Mouse (Mus musculus) layer of hippocampus, adult 11-12 months (tissue): ENCODE data around the gene Sema3a.

ENCODE experiments used
- DNase-seq: peaks from one replicate; pipeline ENCODE4 v3.0.0; 2022; ENCODE audit warnings: low spot score

The Sema3a gene

GRCm38 (mm10) chr5:13320138-13320537 lies 194.9 kb downstream of the Sema3a start:
- DNase-seq, result no peak

DNA sequence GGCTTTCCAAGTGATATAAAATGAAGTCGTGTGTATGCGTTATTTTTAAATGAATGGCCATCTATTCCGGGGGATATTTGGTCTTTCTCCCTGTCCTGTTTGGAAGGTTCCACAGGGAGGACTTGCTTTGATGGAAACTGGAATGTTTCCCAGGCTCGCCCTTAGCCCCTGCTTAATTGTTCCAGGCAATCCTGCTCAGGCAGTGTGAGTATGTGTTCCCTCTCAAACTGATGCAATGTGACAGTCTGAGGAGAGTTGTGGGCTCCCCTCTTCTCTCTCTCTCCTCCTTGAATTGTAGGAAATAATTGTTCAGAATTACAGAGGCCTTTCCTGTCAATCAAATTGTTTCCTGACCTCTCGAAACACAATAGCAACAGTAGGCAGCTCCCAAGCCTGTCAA lies 202.1 kb downstream of the Sema3a start:
- no peak for DNase-seq

GRCm38 (mm10) chr5:13331412-13331811 lies 206.2 kb downstream of the Sema3a start:
- no peak for DNase-seq

- DNase-seq, result no peak
Observed at GRCm38 (mm10) chr5:13337665-13338064, 212.5 kb downstream of the Sema3a start.

DNA sequence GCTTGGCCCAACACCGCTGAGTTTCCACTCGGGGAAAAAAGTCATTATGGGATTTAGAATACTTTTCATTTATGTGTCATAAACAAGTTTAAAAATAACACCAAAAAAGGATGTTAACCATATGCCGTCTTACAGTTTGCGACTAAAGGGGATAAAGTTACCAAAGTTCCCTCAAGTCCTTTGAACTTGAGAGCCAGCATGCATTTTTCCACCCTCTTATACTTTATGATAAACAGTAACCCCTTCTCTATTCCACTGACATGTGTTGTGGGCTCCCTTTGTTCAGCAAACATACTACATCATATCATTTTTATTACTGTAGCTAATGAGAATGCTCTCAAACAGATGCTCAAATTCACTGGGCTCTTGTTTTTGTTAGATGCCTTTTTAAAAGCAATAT lies 221.9 kb downstream of the Sema3a start:
- DNase-seq, result no peak

GRCm38 (mm10) chr5:13351611-13352010 lies 226.4 kb downstream of the Sema3a start:
- no peak for DNase-seq

DNA sequence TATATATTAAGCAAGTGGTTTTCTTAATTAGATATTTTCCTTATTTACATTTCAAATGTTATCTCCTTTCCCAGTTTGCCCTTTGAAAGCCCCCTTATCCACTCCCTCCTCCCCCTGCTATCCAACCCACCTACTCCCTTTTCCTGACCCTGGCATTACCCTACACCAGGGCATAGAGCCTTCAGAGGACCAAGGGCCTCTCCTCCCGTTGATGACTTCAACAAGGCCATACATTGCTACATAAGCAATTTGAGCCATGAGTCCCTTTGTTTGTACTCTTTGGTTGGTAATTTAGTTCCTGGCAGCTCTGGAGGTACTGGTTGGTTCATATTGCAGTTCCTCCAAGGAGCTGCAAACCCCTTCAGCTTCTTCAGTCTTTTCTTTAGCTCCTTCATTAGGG lies 227.8 kb downstream of the Sema3a start:
- DNase-seq, result no peak

DNA sequence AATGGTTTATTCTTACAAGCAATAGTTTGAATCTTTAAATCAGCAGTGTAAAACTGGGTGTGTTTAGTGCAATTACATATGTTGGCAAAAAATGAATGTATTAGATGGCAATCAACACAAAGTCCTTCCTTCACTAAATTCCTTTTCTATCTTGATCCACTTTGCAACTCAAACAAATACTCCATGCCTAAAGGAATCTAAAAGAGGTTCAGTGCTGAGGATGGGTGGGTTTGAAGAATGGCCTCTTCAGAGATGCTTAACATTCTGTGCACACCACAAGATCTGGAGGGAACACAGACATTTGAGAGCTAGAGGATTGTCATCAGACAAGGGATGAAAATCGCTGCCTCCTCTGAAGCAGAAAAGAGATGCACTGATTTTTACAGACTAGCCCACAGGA lies 228.3 kb downstream of the Sema3a start:
- no peak for DNase-seq

DNA sequence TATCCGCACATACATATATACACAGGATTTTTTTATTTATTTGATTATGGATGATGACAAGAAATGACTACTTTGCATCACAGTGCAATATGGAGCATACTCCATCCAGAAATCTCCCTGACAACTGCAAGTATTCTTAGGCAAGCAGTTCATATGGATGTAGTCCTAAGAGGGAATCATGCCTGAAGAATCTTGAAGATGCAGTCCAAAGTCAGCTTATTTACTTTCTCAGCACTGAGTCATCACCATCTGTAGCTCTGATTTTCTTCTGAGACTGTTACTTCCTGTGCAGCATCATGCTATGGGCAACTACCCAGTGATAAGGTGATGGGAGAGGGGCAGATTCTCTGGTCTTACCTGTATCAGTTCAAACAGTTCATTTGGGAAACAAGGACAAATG lies 229.7 kb downstream of the Sema3a start:
- DNase-seq, result no peak

- DNase-seq, result no peak
Observed at GRCm38 (mm10) chr5:13358770-13359169, 233.6 kb downstream of the Sema3a start.

- no peak for DNase-seq
Observed at GRCm38 (mm10) chr5:13360711-13361110, 235.5 kb downstream of the Sema3a start.

DNA sequence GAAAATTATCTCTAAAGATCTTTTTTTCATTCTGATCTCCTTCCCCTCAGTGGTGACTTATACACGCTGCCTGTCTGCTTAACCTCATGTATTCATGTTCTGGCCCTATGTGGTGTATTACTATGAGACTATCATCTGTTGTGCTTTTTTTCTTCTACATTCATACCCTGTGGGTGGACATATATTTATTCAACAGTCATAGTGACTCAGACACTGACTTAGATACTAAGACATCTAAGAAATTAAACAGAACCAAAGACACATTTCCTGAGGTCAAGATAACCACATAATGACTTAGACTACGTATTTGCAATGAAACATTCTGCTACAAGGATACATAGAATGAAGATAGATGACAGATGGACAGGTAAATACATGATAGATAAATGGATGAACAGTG lies 239.9 kb downstream of the Sema3a start:
- no peak for DNase-seq

GRCm38 (mm10) chr5:13379223-13379622 lies 254.0 kb downstream of the Sema3a start:
- DNase-seq, result no peak

DNA sequence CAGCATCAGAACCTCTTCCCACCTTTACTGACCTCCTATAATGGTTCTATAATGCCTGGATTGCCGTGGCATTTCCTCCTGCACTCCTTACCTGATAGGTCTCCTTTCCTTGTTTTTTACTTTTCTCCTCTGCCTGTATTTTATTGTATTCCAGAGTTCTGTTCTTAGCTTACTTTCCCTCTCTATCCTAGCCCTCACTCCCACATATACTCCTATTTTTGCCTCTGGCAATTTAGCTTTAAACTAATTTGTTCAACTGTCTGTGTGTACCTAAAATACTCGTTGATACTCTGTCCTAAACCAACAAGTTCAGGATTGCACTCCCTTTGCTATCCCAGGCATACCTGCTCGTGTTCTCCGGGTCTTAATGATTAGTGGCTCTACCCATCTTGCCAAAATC lies 258.8 kb downstream of the Sema3a start:
- DNase-seq, result no peak

DNA sequence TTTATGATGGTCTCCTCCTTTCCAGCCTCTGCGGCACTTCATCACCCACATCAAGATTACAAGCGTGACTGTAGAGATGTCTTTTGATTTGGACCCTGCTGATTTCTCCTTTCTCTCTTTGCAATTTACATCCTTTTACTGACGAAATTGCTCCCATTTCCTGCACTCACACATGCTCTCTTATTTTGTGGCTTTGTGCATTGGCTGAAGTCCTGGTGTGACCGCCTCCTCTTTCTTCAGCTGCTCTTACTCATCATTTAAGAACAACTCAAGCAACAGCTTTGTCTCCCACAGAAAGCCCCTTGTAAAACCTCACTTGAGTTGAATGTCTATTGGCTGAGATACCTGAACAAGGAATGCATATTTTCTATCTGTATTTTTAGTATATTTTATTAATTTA lies 259.5 kb downstream of the Sema3a start:
- DNase-seq, result no peak

DNA sequence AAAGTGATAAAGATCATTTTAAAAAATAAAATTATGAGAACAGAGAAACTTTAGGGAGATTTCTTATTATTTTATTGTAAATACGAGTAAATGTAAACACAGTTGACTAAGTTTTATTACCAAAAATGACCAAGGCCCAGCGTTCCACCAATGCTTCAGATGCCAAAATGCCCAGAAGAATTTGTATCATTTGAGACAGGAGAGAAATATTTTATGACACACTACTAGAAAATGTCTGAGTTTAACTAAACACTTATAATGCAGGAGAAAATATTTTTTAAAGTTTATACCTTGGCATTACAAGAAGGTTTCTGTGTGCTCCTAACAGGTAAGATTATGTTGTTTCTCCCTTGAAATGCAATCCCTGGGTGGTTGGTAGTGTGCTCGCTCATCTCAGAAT lies 261.4 kb downstream of the Sema3a start:
- no peak for DNase-seq

DNA sequence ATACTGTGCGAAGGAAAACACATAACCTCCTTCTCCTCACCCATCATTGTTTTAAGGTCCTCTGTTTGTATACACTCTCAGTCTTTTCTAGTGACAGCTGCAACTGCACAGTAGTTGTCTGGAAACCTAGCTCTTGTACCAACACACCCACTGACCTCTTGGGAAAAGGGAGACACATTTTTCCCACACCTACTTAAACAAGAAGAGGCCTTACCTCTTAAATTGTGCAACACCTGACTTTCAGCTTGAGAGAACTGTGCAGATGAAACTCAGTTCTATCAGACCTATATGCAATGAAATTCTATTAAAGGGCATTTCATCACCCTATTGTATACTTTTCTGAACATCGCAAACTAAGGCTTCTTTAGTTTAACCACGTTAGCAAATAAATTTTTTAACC lies 262.5 kb downstream of the Sema3a start:
- no peak for DNase-seq

DNA sequence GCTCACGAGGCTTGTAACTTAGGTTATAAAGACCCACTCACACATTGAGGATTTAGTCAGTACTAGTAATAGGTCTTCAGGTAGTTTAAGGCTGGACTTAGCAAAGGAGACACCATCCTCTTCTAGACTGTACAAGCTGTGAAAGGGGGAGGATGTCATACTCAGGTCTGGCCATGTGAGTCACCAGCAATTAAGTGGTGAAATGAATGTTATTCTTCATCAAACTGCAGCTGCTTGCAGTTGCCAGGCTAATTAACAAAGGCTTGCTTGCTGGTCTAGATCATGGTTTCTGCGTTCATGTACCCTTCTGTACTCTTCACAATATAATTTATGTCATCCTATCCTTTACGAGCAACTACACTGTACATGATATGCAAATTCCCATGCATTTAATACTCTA lies 264.8 kb downstream of the Sema3a start:
- DNase-seq, result no peak

- DNase-seq, result no peak
Observed at GRCm38 (mm10) chr5:13405432-13405831, 280.2 kb downstream of the Sema3a start.

DNA sequence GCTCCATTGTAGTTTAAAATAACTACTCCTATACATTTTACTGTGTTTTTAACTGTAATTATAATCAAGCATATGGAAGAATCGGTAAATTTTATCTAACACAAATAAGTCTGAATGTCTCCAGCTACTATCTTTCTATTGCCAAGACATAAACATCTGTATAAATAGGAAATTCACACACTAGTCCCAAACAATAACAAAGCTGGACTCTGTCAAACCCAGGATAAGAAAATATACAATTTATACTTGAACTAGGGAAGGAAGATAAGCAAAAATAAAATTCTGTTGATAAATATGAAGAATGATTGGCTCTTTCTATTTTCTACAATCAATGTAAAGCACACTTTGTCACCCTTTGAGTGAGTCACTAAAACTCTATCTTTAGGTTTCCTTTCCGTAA lies 280.9 kb downstream of the Sema3a start:
- DNase-seq, result no peak

DNA sequence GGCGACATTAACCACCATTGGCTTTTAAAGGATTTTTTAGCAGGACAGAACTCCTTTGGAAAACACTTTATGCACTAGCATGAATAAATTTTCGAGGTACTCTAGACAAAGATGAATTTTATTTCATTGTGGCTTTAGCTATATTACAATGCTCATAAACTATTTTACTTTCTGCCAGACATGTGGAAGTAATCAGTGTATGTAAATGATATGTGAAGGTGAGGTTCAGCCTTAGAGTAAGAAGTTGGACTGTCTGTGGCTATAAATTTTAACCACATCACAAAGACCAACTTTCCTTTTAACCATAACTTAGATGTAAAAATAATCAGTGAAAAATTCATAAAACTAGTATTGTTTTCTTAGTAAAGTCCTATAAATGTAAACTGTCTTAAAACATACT lies 286.7 kb downstream of the Sema3a start:
- no peak for DNase-seq

GRCm38 (mm10) chr5:13413915-13414525 lies 288.8 kb downstream of the Sema3a start:
- no peak for DNase-seq

GRCm38 (mm10) chr5:13416960-13417710 lies 291.9 kb downstream of the Sema3a start:
- no peak for DNase-seq
